Mouse (Mus musculus) kidney, adult 10 weeks (tissue): ENCODE results near the gene 2010315B03Rik. TPM values are rescaled to one million over a fixed set of nuclear protein-coding genes. Genes with fewer than 3 reads are reported as not detected.

Source experiments
- polyA plus RNA-seq: library from polyadenylated mRNA; stranded (reverse); fragments of 350-450 nt; fragmentation: Illumina TruSeq; extraction: RNeasy Lipid Tissue Mini Kit (QIAGEN cat#74804); gene quantifications from one replicate; pipeline ENCODE4 v1.2.3, GENCODE M21; 2014; ENCODE audit warnings: low read depth, low replicate concordance

The 2010315B03Rik gene
- 88.7 TPM for polyA plus RNA-seq

DNA sequence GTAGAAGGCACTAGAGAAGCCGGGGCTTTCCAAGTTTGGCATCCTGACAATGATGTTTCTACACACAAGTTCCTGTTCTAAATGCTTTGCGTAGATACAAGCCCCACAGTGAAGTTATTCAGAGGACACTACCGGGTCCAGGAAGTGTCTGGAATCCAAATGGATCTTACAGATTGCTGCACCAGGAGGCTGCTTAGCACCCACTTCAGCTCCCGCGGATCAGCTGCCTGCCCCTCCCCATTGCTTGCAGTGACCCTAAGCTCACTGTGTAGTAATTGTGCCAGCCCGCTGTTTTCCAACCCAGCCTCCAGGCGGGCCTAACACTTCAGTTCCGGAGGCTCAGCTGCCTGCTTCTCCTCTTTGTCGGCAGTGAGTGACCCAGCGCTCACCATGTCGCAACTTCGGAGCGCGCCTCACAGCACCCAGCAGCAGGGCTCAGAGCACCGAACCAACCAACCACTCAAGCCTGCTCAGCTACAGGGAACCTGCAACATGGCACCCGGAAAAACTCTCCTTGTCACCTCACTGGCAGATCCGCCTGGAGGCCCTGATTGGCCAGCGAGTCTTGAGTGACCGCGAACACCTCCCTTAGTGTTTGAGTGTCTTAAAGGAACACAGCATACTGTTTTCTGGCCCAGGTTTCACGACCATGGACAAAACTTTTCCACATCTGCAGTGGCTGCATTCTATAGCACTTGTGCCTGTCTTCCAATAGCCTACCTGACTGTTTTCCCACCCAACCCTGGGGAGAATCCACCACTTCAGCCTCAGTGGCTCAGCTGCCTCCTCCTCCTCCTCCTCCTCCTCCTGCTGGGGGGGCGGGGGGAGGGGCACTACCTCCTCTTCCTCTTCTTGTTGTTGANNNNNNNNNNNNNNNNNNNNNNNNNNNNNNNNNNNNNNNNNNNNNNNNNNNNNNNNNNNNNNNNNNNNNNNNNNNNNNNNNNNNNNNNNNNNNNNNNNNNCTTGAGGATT is at the start of gene 2010315B03Rik:
2010315B03Rik (minus strand) TSS at position 526 of the 972 bp plus-strand sequence.

Other genes with a start within 250 kb of the 2010315B03Rik start
- gene Ccr2, start 210.7 kb downstream of the 2010315B03Rik start, polyA plus RNA-seq, result 8.3 TPM
- 1.5 TPM for gene Ccr5, start 191.2 kb downstream of the 2010315B03Rik start, polyA plus RNA-seq
- gene Ppp2r3d, start 164.2 kb upstream of the 2010315B03Rik start, polyA plus RNA-seq, result 2.9 TPM
- not detected for gene Gm21836, start 181.1 kb upstream of the 2010315B03Rik start, polyA plus RNA-seq